12 mouse cellular contexts compared by ENCODE assay signal in genomic region chr12:79843496-79843895, GRCm38 (mm10).
DNase-seq lines count a peak whose midpoint lies in the region; ATAC-seq and TF ChIP-seq lines count a peak whose summit lies in the region.
"Had no signal": no experiment of that assay in that cellular context is flagged by ENCODE, and none has a peak within 500 bp of the region (broad histone marks: within the 10 kb centered on the region; RNA-seq: fewer than 3 reads in every experiment).

No protein-coding gene starts in this region.

- H3K9ac ChIP-seq in heart, adult 2 months (ENCODE audit: low read depth, low read length) = no peak overlapping the region
- H3K9ac ChIP-seq in lung, embryonic 16.5 days (ENCODE audit: low read length) = 0 out of 2 replicates have a peak overlapping the region, but pooled peaks have one; percentile 2
- H3K9ac ChIP-seq in hindbrain, postnatal 0 days (replicated peaks; ENCODE audit: low read length) = no peak overlapping the region
- H3K9ac ChIP-seq in neural tube, embryonic 15.5 days (replicated peaks) = no peak overlapping the region

- no peaks in the 10 kb centered on the region for H3K79me2 ChIP-seq in heart, adult 2 months (replicated peaks; ENCODE audit: control insufficient read depth, insufficient read depth, low read length)

- H3K4me1 ChIP-seq in heart, embryonic 10.5 days = peaks cover 96% of the 10 kb centered on the region
- H3K4me1 ChIP-seq in heart, adult 2 months (ENCODE audit: control insufficient read depth, insufficient read depth, low read length) = peaks cover 25% of the 10 kb centered on the region
- peaks cover 70% of the 10 kb centered on the region for H3K4me1 ChIP-seq in lung, embryonic 16.5 days (replicated peaks; ENCODE audit: control insufficient read depth, insufficient read depth, low read length)
- peaks cover 9% of the 10 kb centered on the region; the same call in 1 of the 2 replicates for H3K4me1 ChIP-seq in hindbrain, postnatal 0 days (ENCODE audit: insufficient read depth, low read length)
- H3K4me1 ChIP-seq in neural tube, embryonic 15.5 days = peaks cover 39% of the 10 kb centered on the region

- intact Hi-C loops in heart, adult 2 months (cut with DNase I) = loop anchor here (5.0 kb wide), 1 partner anchor 34 kb away; no protein-coding TSS in a partner anchor

- no peak for TF ChIP-seq CTCF in heart, adult 2 months (IDR thresholded peaks at IDR 0.05)
- TF ChIP-seq CTCF in hindbrain, postnatal 0 days (IDR thresholded peaks at IDR 0.05; ENCODE audit: low read depth) = no peak

- no peak for TF ChIP-seq POLR2A in heart, adult 2 months (IDR thresholded peaks at IDR 0.05; ENCODE audit: insufficient read depth, low read depth, low read length)

- no peak for TF ChIP-seq EP300 in heart, adult 2 months (IDR thresholded peaks at IDR 0.05; ENCODE audit: insufficient read depth, low read depth, low read length)

- ATAC-seq in lung, embryonic 16.5 days (ENCODE audit: low read depth) = no peak
- no peak for ATAC-seq in hindbrain, postnatal 0 days
- no peak for ATAC-seq in neural tube, embryonic 15.5 days (ENCODE audit: low FRiP score)
- ATAC-seq in megakaryocyte progenitor cell, adult 5-6 weeks (replicated peaks; ENCODE audit: poor library complexity) = no peak

- H3K27me3 ChIP-seq in heart, embryonic 10.5 days (ENCODE audit: insufficient read depth, poor library complexity, severe bottlenecking) = no peaks in the 10 kb centered on the region
- H3K27me3 ChIP-seq in heart, adult 2 months (ENCODE audit: control insufficient read depth, insufficient read depth, low read length) = no peaks in the 10 kb centered on the region
- H3K27me3 ChIP-seq in lung, embryonic 16.5 days (ENCODE audit: control insufficient read depth, insufficient read depth, low read depth, low read length) = no peaks in the 10 kb centered on the region
- H3K27me3 ChIP-seq in hindbrain, postnatal 0 days (ENCODE audit: insufficient read depth, low read length) = no peaks in the 10 kb centered on the region
- no peaks in the 10 kb centered on the region for H3K27me3 ChIP-seq in neural tube, embryonic 15.5 days (replicated peaks)

- H3K4me2 ChIP-seq in lung, embryonic 16.5 days (ENCODE audit: low read depth, low read length) = no peak overlapping the region
- no peak overlapping the region for H3K4me2 ChIP-seq in hindbrain, postnatal 0 days (ENCODE audit: low read depth, low read length)
- H3K4me2 ChIP-seq in neural tube, embryonic 15.5 days = no peak overlapping the region

- H3K9me3 ChIP-seq in heart, embryonic 10.5 days = no peaks in the 10 kb centered on the region
- no peaks in the 10 kb centered on the region for H3K9me3 ChIP-seq in lung, embryonic 16.5 days (ENCODE audit: control insufficient read depth, low read length)
- H3K9me3 ChIP-seq in hindbrain, postnatal 0 days (ENCODE audit: low read length) = no peaks in the 10 kb centered on the region
- no peaks in the 10 kb centered on the region for H3K9me3 ChIP-seq in neural tube, embryonic 15.5 days (replicated peaks)

- peak overlapping the region; percentile 85 for H3K27ac ChIP-seq in heart, embryonic 10.5 days
- no peak overlapping the region for H3K27ac ChIP-seq in heart, adult 2 months
- peak overlapping the region; percentile 91 for H3K27ac ChIP-seq in lung, embryonic 16.5 days (ENCODE audit: low read length)
- H3K27ac ChIP-seq in hindbrain, postnatal 0 days = peak overlapping the region; percentile 1; the same call in 1 of the 2 replicates
- peak overlapping the region; percentile 56 for H3K27ac ChIP-seq in neural tube, embryonic 15.5 days (replicated peaks)

- no peak overlapping the region for H3K4me3 ChIP-seq in heart, embryonic 10.5 days
- no peak overlapping the region for H3K4me3 ChIP-seq in heart, adult 2 months
- no peak overlapping the region for H3K4me3 ChIP-seq in lung, embryonic 16.5 days (ENCODE audit: low read length)
- H3K4me3 ChIP-seq in hindbrain, postnatal 0 days (ENCODE audit: low read length) = no peak overlapping the region
- H3K4me3 ChIP-seq in neural tube, embryonic 15.5 days (replicated peaks) = no peak overlapping the region

- no peaks in the 10 kb centered on the region for H3K36me3 ChIP-seq in heart, embryonic 10.5 days
- H3K36me3 ChIP-seq in heart, adult 2 months (ENCODE audit: control insufficient read depth, insufficient read depth, low read length) = peaks cover 5% of the 10 kb centered on the region; the same call in 1 of the 2 replicates
- no peaks in the 10 kb centered on the region for H3K36me3 ChIP-seq in lung, embryonic 16.5 days (ENCODE audit: control insufficient read depth, insufficient read depth, low read length)
- no peaks in the 10 kb centered on the region for H3K36me3 ChIP-seq in hindbrain, postnatal 0 days (ENCODE audit: insufficient read depth, low read length)
- H3K36me3 ChIP-seq in neural tube, embryonic 15.5 days = no peaks in the 10 kb centered on the region

- no peak for DNase-seq in heart, embryonic 10.5 days (ENCODE audit: low spot score)
- DNase-seq in heart, adult 2 months = no peak
- no peak for DNase-seq in lung, postnatal 14 days
- DNase-seq in hindbrain, postnatal 0 days (ENCODE audit: low spot score) = no peak
- DNase-seq in layer of hippocampus, adult 9-10 months (ENCODE audit: low spot score) = no peak
- DNase-seq: cerebellum, postnatal 14 days; gastrocnemius, postnatal 10 days; right cerebral cortex, postnatal 14 days; thymus, adult 2 months had no signal

- 47% methylated on average over 6 of the region's 6 CpGs for WGBS in heart, embryonic 10.5 days
- 61% methylated on average over 6 of the region's 6 CpGs for WGBS in heart, adult 2 months
- 36% methylated on average over 6 of the region's 6 CpGs for WGBS in lung, embryonic 16.5 days
- 34% methylated on average over 6 of the region's 6 CpGs for WGBS in hindbrain, postnatal 0 days
- WGBS in neural tube, embryonic 15.5 days = 51% methylated on average over 6 of the region's 6 CpGs
